Mouse (Mus musculus): ENCODE data around the gene Golga4.

DNA sequence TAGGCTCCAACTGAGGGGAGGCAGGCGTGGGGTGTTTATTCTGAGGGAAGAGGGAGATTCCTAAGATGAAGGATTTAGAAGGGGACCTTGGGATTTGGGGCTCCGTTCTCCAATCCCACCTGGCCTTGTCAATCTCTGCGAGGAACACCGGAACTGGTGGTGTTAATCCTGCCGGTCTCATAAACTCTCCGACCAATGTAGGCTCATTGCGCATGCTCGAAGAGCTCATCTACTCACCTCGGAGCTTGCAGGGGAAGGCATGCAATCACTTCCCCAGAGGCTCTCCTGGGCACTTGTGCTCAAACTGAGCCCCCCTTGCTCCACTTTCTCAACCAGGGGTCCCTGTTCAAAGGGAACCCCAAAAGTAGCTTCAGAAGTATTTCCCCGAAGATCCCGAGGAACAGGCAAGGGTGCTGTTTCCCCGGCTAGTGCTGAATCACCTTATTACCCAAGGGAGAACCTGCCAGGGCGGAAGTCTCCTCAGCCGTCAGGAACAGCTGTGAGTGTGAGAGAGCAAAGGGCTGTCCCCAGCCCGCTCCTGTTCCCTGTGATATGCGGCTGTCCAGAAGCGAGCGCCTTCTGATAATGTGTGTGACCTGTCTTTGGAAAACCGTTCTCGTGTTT lies 106.0 kb downstream of the Golga4 start:
- TF ChIP-seq CTCF (IDR thresholded peaks at IDR 0.05; ENCODE audit: control insufficient read depth, insufficient read depth, low read length) = no peak
- TF ChIP-seq POLR2A (IDR thresholded peaks at IDR 0.05; ENCODE audit: borderline replicate concordance, control insufficient read depth, low read depth, low read length) = no peak
